Mouse (Mus musculus) stomach, postnatal 0 days (tissue): ENCODE data around the gene Hist1h2bb.

Experiments
- CTCF ChIP-seq: IDR thresholded peaks from 2 replicates; pipeline ENCODE4 v1.5.1; 2016; ENCODE audit warnings: antibody characterized with exemption, low read depth, mild to moderate bottlenecking, moderate library complexity
- EP300 ChIP-seq: optimal IDR thresholded peaks from 2 replicates; pipeline ENCODE3; 2016; ENCODE audit warnings: antibody characterized with exemption

- TF ChIP-seq CTCF: no peak
- no peak for TF ChIP-seq EP300
Measured at GRCm38 (mm10) chr13:23730479-23730878, 16.1 kb upstream of the Hist1h2bb start.
